Mouse (Mus musculus) testis, adult 2 months (tissue): ENCODE results near the gene Amhr2. TPM values are rescaled to one million over a fixed set of nuclear protein-coding genes. Genes with fewer than 3 reads are reported as not detected.

ENCODE experiments used
- H3K27ac ChIP-seq: fragments of 200-500 bp; 2 replicates; pipeline ENCODE4 v1.5.1; 2012; ENCODE audit warnings: low read depth, low read length; ENCODE audit not compliant: control insufficient read depth, insufficient read depth
- H3K27me3 ChIP-seq: fragments of 200-500 bp; 2 replicates; pipeline ENCODE4 v1.6.1; 2012; ENCODE audit warnings: mild to moderate bottlenecking, low read length, moderate library complexity; ENCODE audit not compliant: control insufficient read depth, insufficient read depth
- H3K36me3 ChIP-seq: fragments of 200-500 bp; 2 replicates; pipeline ENCODE4 v1.6.1; 2012; ENCODE audit warnings: mild to moderate bottlenecking, low read length; ENCODE audit not compliant: control insufficient read depth, insufficient read depth
- H3K4me1 ChIP-seq: fragments of 200-500 bp; 2 replicates; pipeline ENCODE4 v1.6.1; 2012; ENCODE audit warnings: low read length; ENCODE audit not compliant: control insufficient read depth, insufficient read depth
- H3K4me3 ChIP-seq: fragments of 200-500 bp; 2 replicates; pipeline ENCODE4 v1.5.1; 2012; ENCODE audit warnings: low read depth, mild to moderate bottlenecking, low read length, moderate library complexity, mixed read lengths; ENCODE audit not compliant: control insufficient read depth
- CTCF ChIP-seq: fragments of 200-500 bp; IDR thresholded peaks from 2 replicates; pipeline ENCODE4 v1.5.1; 2012; ENCODE audit warnings: low read depth, mild to moderate bottlenecking, inconsistent platforms, low read length, moderate library complexity; ENCODE audit not compliant: control insufficient read depth, insufficient read depth, insufficient replicate concordance
- POLR2A ChIP-seq: fragments of 200-500 bp; IDR thresholded peaks from 2 replicates; pipeline ENCODE4 v1.6.1; 2012; ENCODE audit warnings: low read depth, mild to moderate bottlenecking, inconsistent platforms, low read length, moderate library complexity; ENCODE audit not compliant: control insufficient read depth
- polyA plus RNA-seq: library from polyadenylated mRNA; depleted of rRNA; stranded (reverse); fragments of >200 nt; gene quantifications from 2 replicates; pipeline ENCODE4 v1.2.3, GENCODE M21; 2012

Amhr2 gene
- polyA plus RNA-seq, 1 experiment, result 168 TPM

- TF ChIP-seq POLR2A, result no peak
- no peak; the same call in 1 of the 2 replicates for TF ChIP-seq CTCF
- Histone ChIP-seq H3K36me3 (peaks cover 1% of the 10 kb centered on the region; the same call in 1 of the 2 replicates), H3K4me1 (peaks cover 4% of the 10 kb centered on the region)
These were observed 40.3 kb upstream of the Amhr2 start for GRCm38 (mm10) chr15:102404608-102405488.

GRCm38 (mm10) chr15:102405489-102406195 is 39.5 kb upstream of the Amhr2 start, which contains the start of gene Sp1:
Gene Sp1 (plus strand): TSS chr15:102406143.
- Histone ChIP-seq H3K27me3 (no peaks in the 10 kb centered on the region), H3K4me3 (peak within 1 kb of the TSS; percentile 95), H3K27ac (peak within 1 kb of the TSS; percentile 100), H3K4me1 (peaks cover 3% of the 10 kb centered on the region), H3K36me3 (peaks cover 1% of the 10 kb centered on the region; the same call in 1 of the 2 replicates)
- TF ChIP-seq POLR2A (peak; percentile 99), CTCF (no peak)

More at GRCm38 (mm10) chr15:102404608-102405488, 40.3 kb upstream of the Amhr2 start:
- H3K27me3 ChIP-seq, result 0 out of 2 replicates have a peak, but pooled peaks cover under 1% of the 10 kb centered on the region
- peak overlapping the region; percentile 95 for H3K4me3 ChIP-seq
- H3K27ac ChIP-seq, result peak overlapping the region; percentile 100

- TF ChIP-seq POLR2A (no peak; the same call in 1 of the 2 replicates), CTCF (no peak)
- Histone ChIP-seq H3K36me3 (peaks cover 1% of the 10 kb centered on the region; the same call in 1 of the 2 replicates), H3K27me3 (no peaks in the 10 kb centered on the region), H3K27ac (peak overlapping the region; percentile 63), H3K4me3 (peak overlapping the region; percentile 95), H3K4me1 (peaks cover 3% of the 10 kb centered on the region)
These were observed 38.8 kb upstream of the Amhr2 start for GRCm38 (mm10) chr15:102406196-102406911.

- Histone ChIP-seq H3K27me3 (no peaks in the 10 kb centered on the region), H3K27ac (peak overlapping the region; percentile 63; the same call in 1 of the 2 replicates), H3K4me1 (peaks cover 6% of the 10 kb centered on the region), H3K36me3 (peaks cover 1% of the 10 kb centered on the region; the same call in 1 of the 2 replicates), H3K4me3 (peak overlapping the region; percentile 95)
- TF ChIP-seq POLR2A, result no peak
- no peak for TF ChIP-seq CTCF
These were observed 38.1 kb upstream of the Amhr2 start for GRCm38 (mm10) chr15:102406912-102407580.

GRCm38 (mm10) chr15:102407681-102408557 is 37.2 kb upstream of the Amhr2 start:
- H3K4me1 ChIP-seq, result peaks cover 6% of the 10 kb centered on the region
- no peak for TF ChIP-seq CTCF
- TF ChIP-seq POLR2A, result no peak
- no peak overlapping the region for H3K4me3 ChIP-seq
- no peaks in the 10 kb centered on the region for H3K27me3 ChIP-seq
- H3K27ac ChIP-seq, result no peak overlapping the region
- peaks cover 1% of the 10 kb centered on the region; the same call in 1 of the 2 replicates for H3K36me3 ChIP-seq

- TF ChIP-seq CTCF, result no peak
- TF ChIP-seq POLR2A, result no peak
- H3K36me3 ChIP-seq, result peaks cover 1% of the 10 kb centered on the region; the same call in 1 of the 2 replicates
- H3K27me3 ChIP-seq, result no peaks in the 10 kb centered on the region
- H3K4me3 ChIP-seq, result no peak overlapping the region
- H3K4me1 ChIP-seq, result peaks cover 6% of the 10 kb centered on the region
- H3K27ac ChIP-seq, result no peak overlapping the region
These were observed 36.5 kb upstream of the Amhr2 start for GRCm38 (mm10) chr15:102408558-102409130.
